Mouse (Mus musculus) ES-Bruce4 (cell line): ENCODE measurements at regions not wholly inside any gene's neighbourhood (a gene's known extent, or its start where the extent isn't known, plus 50 kb on each side); places are given as distances from the start of the nearest gene placed in this dataset.

Experiments used
- CTCF ChIP-seq: IDR thresholded peaks from one replicate; pipeline ENCODE4 v1.8.1; 2011; ENCODE audit warnings: low read depth, low read length
- POLR2A ChIP-seq: IDR thresholded peaks from one replicate; pipeline ENCODE4 v1.8.1; 2011; ENCODE audit warnings: low read length; ENCODE audit not compliant: insufficient read depth

GRCm38 (mm10) chr16:30749841-30750240 is 150.3 kb downstream of the Fam43a start:
- TF ChIP-seq POLR2A (no peak), CTCF (no peak)
